Mouse (Mus musculus) testis, adult 2 months (tissue): ENCODE measurements around the gene Rsu1.
A peak's percentile ranks its signal among the peaks of the same experiment; 100 is the strongest.

ENCODE experiments used
- CTCF ChIP-seq: fragments of 200-500 bp; IDR thresholded peaks from 2 replicates; pipeline ENCODE4 v1.5.1; 2012; ENCODE audit warnings: low read depth, mild to moderate bottlenecking, inconsistent platforms, low read length, moderate library complexity; ENCODE audit not compliant: control insufficient read depth, insufficient read depth, insufficient replicate concordance
- POLR2A ChIP-seq: fragments of 200-500 bp; IDR thresholded peaks from 2 replicates; pipeline ENCODE4 v1.6.1; 2012; ENCODE audit warnings: low read depth, mild to moderate bottlenecking, inconsistent platforms, low read length, moderate library complexity; ENCODE audit not compliant: control insufficient read depth

DNA sequence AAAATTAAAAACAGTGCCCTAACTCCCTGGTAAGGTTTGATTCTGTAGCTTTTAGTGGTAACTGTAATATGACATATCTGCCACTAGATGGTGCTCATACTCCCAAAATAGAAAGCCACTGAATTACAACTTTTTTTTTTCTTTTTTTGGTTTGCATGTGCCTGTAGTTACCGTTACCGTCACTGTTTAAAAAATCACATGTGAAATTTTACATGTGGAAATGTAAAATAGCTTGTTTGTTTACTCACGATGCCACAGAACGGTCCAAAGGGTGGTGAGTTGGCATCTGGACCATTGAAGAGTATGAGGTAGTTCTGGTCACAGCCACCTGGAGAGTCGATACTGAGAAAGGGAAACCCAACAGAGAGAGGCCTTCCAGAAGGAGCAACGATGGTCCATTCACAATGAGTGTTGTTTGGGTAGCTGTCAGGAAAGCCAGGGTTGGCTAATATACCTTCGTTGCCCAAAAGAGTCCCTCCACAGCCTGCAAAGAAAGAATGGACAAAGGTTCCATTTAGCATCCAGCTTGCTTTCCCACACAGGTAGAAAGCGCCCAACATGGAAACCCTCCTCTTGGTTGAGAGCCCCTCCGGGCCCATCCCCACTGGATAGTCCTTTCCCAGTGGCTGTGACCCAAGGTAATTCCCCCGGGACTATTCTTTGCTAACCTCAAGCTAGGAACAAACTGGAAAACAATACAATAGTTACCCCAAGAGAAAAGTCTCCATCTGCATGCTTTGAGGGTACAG, 7.1 kb upstream of the Rsu1 start:
- TF ChIP-seq CTCF (peak; percentile 24; the same call in 1 of the 2 replicates), POLR2A (no peak)
